Mouse (Mus musculus): ENCODE results near the gene Ldb2. TPM values are rescaled to one million over a fixed set of nuclear protein-coding genes. Genes with fewer than 3 reads are reported as not detected.

Ldb2 gene
- polyA plus RNA-seq, 1 experiment from 2014 or later, result 3.5 TPM

DNA sequence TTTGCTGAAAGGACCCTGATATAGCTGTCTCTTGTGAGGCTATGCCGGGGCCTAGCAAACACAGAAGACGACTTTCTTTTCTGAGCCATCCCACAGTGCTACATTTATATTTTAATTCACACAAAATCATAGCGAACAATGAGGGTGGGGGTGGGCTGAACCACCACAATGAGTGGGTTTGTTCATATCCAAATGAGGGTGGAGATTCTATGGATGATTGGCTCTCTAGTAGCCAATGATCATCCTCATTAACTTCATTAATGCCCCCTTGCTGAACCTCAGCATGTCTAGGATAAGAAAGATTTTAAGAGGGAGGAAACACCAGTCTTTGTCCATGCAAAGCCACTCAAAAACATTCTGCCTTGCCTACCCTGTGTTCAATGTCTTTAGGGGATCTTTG lies 156.4 kb downstream of the Ldb2 start:
- Histone ChIP-seq H3K4me2 (no peak overlapping the region), H3K9ac (no peak overlapping the region), H3K27ac (replicated peaks) (no peak overlapping the region), H3K4me3 (replicated peaks) (no peak overlapping the region), H3K4me1 (replicated peaks) (no peaks in the 10 kb centered on the region), H3K36me3 (replicated peaks) (no peaks in the 10 kb centered on the region), H3K27me3 (no peaks in the 10 kb centered on the region), H3K9me3 (replicated peaks) (no peaks in the 10 kb centered on the region)
- 64% methylated on average over 3 of the region's 3 CpGs for WGBS (ENCODE audit: insufficient replicate concordance)
- no peak for ATAC-seq (ENCODE audit: insufficient read depth)

DNA sequence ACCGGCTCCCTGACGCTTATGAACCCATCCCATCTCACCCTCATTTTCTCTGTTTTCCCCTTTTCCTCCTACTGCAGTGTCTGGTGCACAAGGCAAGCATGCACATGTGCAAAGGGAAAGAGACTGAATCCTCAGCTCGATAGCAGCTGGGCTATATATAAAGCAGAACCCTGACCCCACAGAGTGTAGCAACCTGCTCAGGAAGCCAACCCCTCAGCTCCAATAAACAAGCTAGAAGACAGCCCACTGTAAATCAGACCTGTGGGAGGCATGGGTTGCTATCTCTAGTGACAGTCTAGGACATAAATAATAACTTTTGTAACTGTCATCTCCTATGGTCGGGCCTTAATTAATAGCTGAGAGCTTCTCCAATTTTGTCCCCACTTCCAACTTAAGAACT lies 158.4 kb downstream of the Ldb2 start:
- Histone ChIP-seq H3K27me3 (no peaks in the 10 kb centered on the region), H3K4me3 (replicated peaks) (no peak overlapping the region), H3K4me1 (replicated peaks) (no peaks in the 10 kb centered on the region), H3K9ac (no peak overlapping the region), H3K27ac (replicated peaks) (no peak overlapping the region), H3K36me3 (replicated peaks) (no peaks in the 10 kb centered on the region), H3K4me2 (no peak overlapping the region), H3K9me3 (replicated peaks) (no peaks in the 10 kb centered on the region)
- ATAC-seq (ENCODE audit: insufficient read depth), result no peak
- 61% methylated on average over 4 of the region's 4 CpGs for WGBS (ENCODE audit: insufficient replicate concordance)

DNA sequence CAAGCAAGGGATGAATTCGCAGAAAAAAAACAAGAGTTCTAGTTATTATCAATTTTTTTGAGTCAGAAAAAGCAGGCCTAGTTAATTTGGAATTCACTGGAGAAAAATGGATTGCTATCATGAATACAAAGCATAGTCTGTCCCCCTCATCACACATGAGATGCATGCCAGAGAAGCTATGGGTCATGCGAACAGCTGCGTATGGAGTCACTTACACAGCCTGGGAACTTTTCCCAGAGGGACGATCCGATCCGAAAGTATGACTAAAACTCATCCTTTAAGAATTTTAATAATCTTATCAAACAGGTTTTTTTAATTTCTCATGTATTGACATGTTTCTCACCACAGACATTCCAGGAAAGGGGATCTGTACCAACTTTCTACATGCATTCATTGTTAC lies 163.9 kb downstream of the Ldb2 start:
- WGBS (ENCODE audit: insufficient replicate concordance), result 70% methylated on average over 6 of the region's 6 CpGs
- no peak for ATAC-seq (ENCODE audit: insufficient read depth)
- Histone ChIP-seq H3K36me3 (replicated peaks) (no peaks in the 10 kb centered on the region), H3K9ac (no peak overlapping the region), H3K27me3 (no peaks in the 10 kb centered on the region), H3K27ac (replicated peaks) (no peak overlapping the region), H3K4me1 (replicated peaks) (no peaks in the 10 kb centered on the region), H3K4me3 (replicated peaks) (no peak overlapping the region), H3K4me2 (no peak overlapping the region), H3K9me3 (replicated peaks) (no peaks in the 10 kb centered on the region)

GRCm38 (mm10) chr5:44629034-44629625 lies 170.3 kb downstream of the Ldb2 start:
- H3K36me3 ChIP-seq (replicated peaks), result no peaks in the 10 kb centered on the region

GRCm38 (mm10) chr5:44627487-44627886 lies 172.0 kb downstream of the Ldb2 start:
- WGBS (ENCODE audit: insufficient replicate concordance), result 73% methylated on average over 5 of the region's 5 CpGs
- ATAC-seq (ENCODE audit: insufficient read depth), result no peak
- no peak overlapping the region for H3K4me3 ChIP-seq (replicated peaks)
- no peaks in the 10 kb centered on the region for H3K27me3 ChIP-seq
- no peaks in the 10 kb centered on the region for H3K9me3 ChIP-seq (replicated peaks)
- H3K36me3 ChIP-seq (replicated peaks), result no peaks in the 10 kb centered on the region
- H3K4me1 ChIP-seq (replicated peaks), result no peaks in the 10 kb centered on the region
- no peak overlapping the region for H3K27ac ChIP-seq (replicated peaks)
- H3K9ac ChIP-seq, result no peak overlapping the region
- H3K4me2 ChIP-seq, result no peak overlapping the region

More at GRCm38 (mm10) chr5:44629034-44629625, 170.3 kb downstream of the Ldb2 start:
- Histone ChIP-seq H3K4me3 (replicated peaks) (no peak overlapping the region), H3K4me2 (no peak overlapping the region), H3K9ac (no peak overlapping the region), H3K9me3 (replicated peaks) (no peaks in the 10 kb centered on the region), H3K27ac (replicated peaks) (no peak overlapping the region), H3K4me1 (replicated peaks) (no peaks in the 10 kb centered on the region), H3K27me3 (no peaks in the 10 kb centered on the region)
- ATAC-seq (ENCODE audit: insufficient read depth), result no peak
- WGBS (ENCODE audit: insufficient replicate concordance), result 59% methylated on average over 3 of the region's 3 CpGs

DNA sequence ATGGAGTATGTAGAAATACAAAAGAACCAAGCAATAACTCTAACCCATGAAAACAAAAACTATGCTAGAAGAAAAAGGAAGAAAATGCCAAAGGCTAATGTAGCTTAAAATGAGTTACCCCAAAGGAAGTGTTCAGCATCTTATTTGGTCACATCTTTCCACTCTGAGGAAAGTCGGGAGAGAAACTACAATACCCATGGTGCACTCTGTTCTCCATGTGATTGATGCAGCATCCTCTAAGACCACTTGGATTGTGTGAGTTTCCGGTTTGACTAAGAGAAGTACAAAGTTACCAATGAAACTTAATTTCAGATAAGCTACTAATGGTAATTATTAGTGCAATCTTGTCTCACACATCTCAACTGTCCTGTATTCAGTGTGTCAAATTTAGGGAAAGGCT lies 172.6 kb downstream of the Ldb2 start:
- no peaks in the 10 kb centered on the region for H3K4me1 ChIP-seq (replicated peaks)
- no peaks in the 10 kb centered on the region for H3K9me3 ChIP-seq (replicated peaks)
- no peak overlapping the region for H3K4me2 ChIP-seq
- no peak overlapping the region for H3K27ac ChIP-seq (replicated peaks)
- 53% methylated on average over 2 of the region's 2 CpGs for whole genome bisulfite sequencing (ENCODE audit: insufficient replicate concordance)
- no peak overlapping the region for H3K4me3 ChIP-seq (replicated peaks)
- H3K36me3 ChIP-seq (replicated peaks), result no peaks in the 10 kb centered on the region
- H3K27me3 ChIP-seq, result no peaks in the 10 kb centered on the region
- H3K9ac ChIP-seq, result no peak overlapping the region
- no peak for ATAC-seq (ENCODE audit: insufficient read depth)

DNA sequence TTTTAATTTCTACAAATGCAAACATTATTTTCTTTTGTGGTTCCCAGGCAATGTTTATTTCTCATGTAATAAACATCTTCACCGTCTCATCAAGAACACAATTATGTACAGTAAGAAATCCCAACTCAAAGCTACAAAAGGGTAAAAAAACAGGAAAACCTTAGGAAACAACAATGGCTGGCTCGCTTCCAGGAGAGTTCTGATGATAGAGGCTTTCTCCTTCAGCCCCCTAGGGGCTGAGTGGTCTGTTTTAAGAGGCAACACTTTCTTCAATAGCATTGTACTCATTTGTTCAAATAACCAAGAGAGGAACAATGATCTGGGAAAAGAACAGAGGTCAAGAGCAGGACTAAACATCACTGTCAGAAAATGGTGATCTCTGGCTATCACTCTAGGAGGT lies 173.4 kb downstream of the Ldb2 start:
- H3K9me3 ChIP-seq (replicated peaks), result no peaks in the 10 kb centered on the region
- ATAC-seq (ENCODE audit: insufficient read depth), result no peak
- H3K36me3 ChIP-seq (replicated peaks), result no peaks in the 10 kb centered on the region
- 50% methylated on average over 2 of the region's 2 CpGs for WGBS (ENCODE audit: insufficient replicate concordance)
- H3K27me3 ChIP-seq, result no peaks in the 10 kb centered on the region
- H3K4me1 ChIP-seq (replicated peaks), result no peaks in the 10 kb centered on the region
- no peak overlapping the region for H3K4me3 ChIP-seq (replicated peaks)
- no peak overlapping the region for H3K4me2 ChIP-seq
- no peak overlapping the region for H3K9ac ChIP-seq
- no peak overlapping the region for H3K27ac ChIP-seq (replicated peaks)

- ATAC-seq (ENCODE audit: insufficient read depth), result no peak
- no peak overlapping the region for H3K4me2 ChIP-seq
- WGBS (ENCODE audit: insufficient replicate concordance), result 78% methylated on average over 7 of the region's 7 CpGs
- H3K4me1 ChIP-seq (replicated peaks), result no peaks in the 10 kb centered on the region
- H3K36me3 ChIP-seq (replicated peaks), result no peaks in the 10 kb centered on the region
- H3K9me3 ChIP-seq (replicated peaks), result no peaks in the 10 kb centered on the region
- H3K4me3 ChIP-seq (replicated peaks), result no peak overlapping the region
- no peak overlapping the region for H3K9ac ChIP-seq
- no peak overlapping the region for H3K27ac ChIP-seq (replicated peaks)
- H3K27me3 ChIP-seq, result no peaks in the 10 kb centered on the region
These were observed 183.8 kb downstream of the Ldb2 start for GRCm38 (mm10) chr5:44615677-44616076.

DNA sequence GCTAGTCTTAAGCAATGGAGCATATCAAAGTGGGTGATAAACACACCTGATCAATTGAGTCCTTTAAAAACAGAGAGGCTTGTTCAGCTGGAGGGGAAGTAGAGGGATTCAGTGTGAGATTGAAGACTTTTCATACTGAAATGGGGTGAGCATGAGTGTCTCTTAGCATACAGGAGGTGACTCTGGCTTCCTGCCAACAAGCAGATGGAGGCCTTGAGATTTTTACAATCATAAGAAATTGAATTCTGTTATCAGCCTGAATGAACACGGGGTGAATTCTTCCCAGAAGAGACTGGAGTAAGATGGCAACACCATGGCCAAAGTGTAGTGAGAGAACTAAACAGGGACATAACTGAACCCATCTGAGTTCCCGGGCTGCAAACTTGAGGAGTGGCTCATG lies 190.6 kb downstream of the Ldb2 start:
- no peaks in the 10 kb centered on the region for H3K36me3 ChIP-seq (replicated peaks)
- no peaks in the 10 kb centered on the region for H3K9me3 ChIP-seq (replicated peaks)
- no peaks in the 10 kb centered on the region for H3K4me1 ChIP-seq (replicated peaks)
- no peak overlapping the region for H3K27ac ChIP-seq (replicated peaks)
- H3K9ac ChIP-seq, result no peak overlapping the region
- WGBS (ENCODE audit: insufficient replicate concordance), result 48% methylated on average over 2 of the region's 2 CpGs
- H3K27me3 ChIP-seq, result no peaks in the 10 kb centered on the region
- H3K4me3 ChIP-seq (replicated peaks), result no peak overlapping the region
- no peak for ATAC-seq (ENCODE audit: insufficient read depth)
- H3K4me2 ChIP-seq, result no peak overlapping the region

DNA sequence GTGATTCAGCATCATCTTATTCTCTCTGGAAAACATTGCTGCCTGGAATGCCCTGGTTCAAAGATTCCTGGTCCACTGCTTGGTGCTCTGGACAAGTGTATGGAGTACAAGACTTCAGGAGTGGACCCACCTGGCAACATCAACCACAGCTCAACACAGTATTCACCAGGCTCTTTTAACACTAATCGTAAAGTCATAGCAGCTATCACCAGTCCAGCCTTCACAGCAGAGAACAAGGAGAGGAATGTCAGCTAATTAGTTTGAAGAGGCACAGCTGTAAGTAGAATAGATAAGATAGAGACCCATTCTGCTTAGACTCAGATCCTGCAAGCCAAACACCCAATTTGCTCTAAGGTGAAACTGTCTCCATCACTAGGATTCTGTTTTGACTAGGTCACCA lies 198.1 kb downstream of the Ldb2 start:
- 62% methylated on average over 1 of the region's 1 CpGs for WGBS (ENCODE audit: insufficient replicate concordance)
- no peak overlapping the region for H3K4me2 ChIP-seq
- ATAC-seq (ENCODE audit: insufficient read depth), result no peak
- H3K4me3 ChIP-seq (replicated peaks), result no peak overlapping the region
- H3K27ac ChIP-seq (replicated peaks), result no peak overlapping the region
- H3K9me3 ChIP-seq (replicated peaks), result no peaks in the 10 kb centered on the region
- no peaks in the 10 kb centered on the region for H3K4me1 ChIP-seq (replicated peaks)
- H3K36me3 ChIP-seq (replicated peaks), result no peaks in the 10 kb centered on the region
- no peaks in the 10 kb centered on the region for H3K27me3 ChIP-seq
- no peak overlapping the region for H3K9ac ChIP-seq

DNA sequence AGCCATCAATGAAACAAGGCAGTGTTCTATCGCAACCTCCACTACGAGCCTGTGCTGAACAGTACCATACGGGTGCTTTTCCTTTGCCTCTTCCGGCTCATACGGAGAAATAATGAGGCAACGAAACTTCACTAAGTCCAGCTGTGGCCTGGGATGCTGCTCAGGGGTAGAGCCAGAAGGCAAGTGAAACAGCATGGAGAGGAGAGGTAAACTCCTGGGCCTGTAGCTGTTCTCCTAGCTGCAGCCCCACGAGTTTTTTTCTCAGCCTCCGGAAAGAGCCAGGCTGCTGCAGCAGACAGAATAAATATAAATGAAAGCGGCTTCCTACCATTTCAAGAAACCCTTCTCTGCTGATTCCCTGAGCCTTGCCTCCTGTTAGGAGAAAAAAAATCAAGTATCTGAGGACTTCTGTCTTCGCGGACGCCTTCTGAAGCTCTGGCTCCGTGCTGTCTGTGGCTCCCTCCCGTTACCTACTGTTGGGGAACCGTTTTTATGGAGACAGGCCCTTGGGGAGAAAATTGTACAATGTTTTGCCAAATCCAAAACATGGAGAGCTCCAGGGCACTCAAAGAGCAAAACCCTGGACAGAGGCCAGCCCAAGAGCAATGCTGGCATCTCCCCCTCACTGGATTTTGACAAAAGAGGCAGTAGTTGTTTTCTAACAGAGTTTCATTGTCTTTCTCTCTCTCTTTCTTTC lies 205.8 kb downstream of the Ldb2 start:
- H3K4me1 ChIP-seq (replicated peaks), result no peaks in the 10 kb centered on the region
- ATAC-seq (ENCODE audit: insufficient read depth), result no peak
- no peaks in the 10 kb centered on the region for H3K36me3 ChIP-seq (replicated peaks)
- H3K27ac ChIP-seq (replicated peaks), result no peak overlapping the region
- no peak overlapping the region for H3K9ac ChIP-seq
- 72% methylated on average over 15 of the region's 15 CpGs for WGBS (ENCODE audit: insufficient replicate concordance)
- no peaks in the 10 kb centered on the region for H3K27me3 ChIP-seq
- no peak overlapping the region for H3K4me2 ChIP-seq
- no peak overlapping the region for H3K4me3 ChIP-seq (replicated peaks)
- no peaks in the 10 kb centered on the region for H3K9me3 ChIP-seq (replicated peaks)

- Histone ChIP-seq H3K4me2 (no peak overlapping the region), H3K4me1 (replicated peaks) (no peaks in the 10 kb centered on the region), H3K27me3 (no peaks in the 10 kb centered on the region), H3K36me3 (replicated peaks) (no peaks in the 10 kb centered on the region), H3K27ac (replicated peaks) (no peak overlapping the region), H3K9ac (no peak overlapping the region), H3K4me3 (replicated peaks) (no peak overlapping the region), H3K9me3 (replicated peaks) (no peaks in the 10 kb centered on the region)
- ATAC-seq (ENCODE audit: insufficient read depth), result no peak
- 61% methylated on average over 3 of the region's 3 CpGs for WGBS (ENCODE audit: insufficient replicate concordance)
These were observed 208.7 kb downstream of the Ldb2 start for GRCm38 (mm10) chr5:44590750-44591149.

All from liver, embryonic 15.5 days (tissue).